Mouse (Mus musculus) erythroblast, embryonic 14.5 days (primary cell): ENCODE measurements around the gene Dhx16.

Source experiments
- GATA1 ChIP-seq: IDR thresholded peaks from 2 replicates; pipeline ENCODE4 v1.6.1; 2012; ENCODE audit warnings: low read length, inconsistent platforms, mixed read lengths
- TAL1 ChIP-seq: IDR thresholded peaks from 3 replicates; pipeline ENCODE4 v1.6.1; 2012; ENCODE audit warnings: low read length, inconsistent platforms, mixed read lengths

GRCm38 (mm10) chr17:35837487-35837886 is 42.1 kb upstream of the Dhx16 start:
- TF ChIP-seq TAL1 (no peak), GATA1 (no peak)
